Mouse (Mus musculus) heart, embryonic 15.5 days (tissue): ENCODE results near the gene Hcn3. TPM values are rescaled to one million over a fixed set of nuclear protein-coding genes. Genes with fewer than 3 reads are reported as not detected.

Experiments used
- ATAC-seq: fragments of 200-750 bp; cut with Nextera tagmentation; replicated peaks from 2 replicates; pipeline ENCODE4 v1.8.0; 2017; ENCODE audit warnings: low read depth, moderate TSS enrichment; ENCODE audit not compliant: insufficient number of reproducible peaks, insufficient read depth, low FRiP score
- H3K27ac ChIP-seq: fragments of 300-500 bp; sonication (generic); 2 replicates; pipeline ENCODE4 v1.5.1; 2015; ENCODE audit warnings: mild to moderate bottlenecking, inconsistent platforms
- H3K27me3 ChIP-seq: fragments of 300-500 bp; sonication (generic); 2 replicates; pipeline ENCODE4 v1.6.1; 2015; ENCODE audit warnings: inconsistent platforms
- H3K36me3 ChIP-seq: fragments of 300-500 bp; sonication (generic); 2 replicates; pipeline ENCODE4 v1.6.1; 2015; ENCODE audit warnings: mild to moderate bottlenecking, inconsistent platforms
- H3K4me1 ChIP-seq: fragments of 300-500 bp; sonication (generic); replicated peaks from 2 replicates; pipeline ENCODE4 v1.6.1; 2015; ENCODE audit warnings: inconsistent platforms
- H3K4me2 ChIP-seq: fragments of 300-500 bp; sonication (generic); 2 replicates; pipeline ENCODE4 v1.6.1; 2015; ENCODE audit warnings: inconsistent platforms, mild to moderate bottlenecking, moderate library complexity
- H3K4me3 ChIP-seq: fragments of 300-500 bp; sonication (generic); 2 replicates; pipeline ENCODE4 v1.5.1; 2015; ENCODE audit warnings: mild to moderate bottlenecking, inconsistent platforms
- H3K9ac ChIP-seq: fragments of 300-500 bp; sonication (generic); 2 replicates; pipeline ENCODE4 v1.6.1; 2015; ENCODE audit warnings: mild to moderate bottlenecking, inconsistent platforms
- H3K9me3 ChIP-seq: fragments of 300-500 bp; sonication (generic); replicated peaks from 2 replicates; pipeline ENCODE4 v1.6.1; 2016; ENCODE audit warnings: inconsistent platforms
- WGBS: fragments of 180-500 bp; shearing (Covaris S2); methylation state at CpG from one replicate; pipeline ENCODE4 v1.1.7; 2015; ENCODE audit warnings: mixed read lengths; 5-methylcytosine and 5-hydroxymethylcytosine counted together
- polyA plus RNA-seq: library from polyadenylated mRNA; unstranded; fragments of >200 nt; fragmentation: Nextera tagmentation; extraction: Ambion mirVana; gene quantifications from 2 replicates; pipeline ENCODE4 v1.2.1, GENCODE M21; 2015

Gene Hcn3
- polyA plus RNA-seq, 1 experiment from 2014 or later, result 0.52 TPM

DNA sequence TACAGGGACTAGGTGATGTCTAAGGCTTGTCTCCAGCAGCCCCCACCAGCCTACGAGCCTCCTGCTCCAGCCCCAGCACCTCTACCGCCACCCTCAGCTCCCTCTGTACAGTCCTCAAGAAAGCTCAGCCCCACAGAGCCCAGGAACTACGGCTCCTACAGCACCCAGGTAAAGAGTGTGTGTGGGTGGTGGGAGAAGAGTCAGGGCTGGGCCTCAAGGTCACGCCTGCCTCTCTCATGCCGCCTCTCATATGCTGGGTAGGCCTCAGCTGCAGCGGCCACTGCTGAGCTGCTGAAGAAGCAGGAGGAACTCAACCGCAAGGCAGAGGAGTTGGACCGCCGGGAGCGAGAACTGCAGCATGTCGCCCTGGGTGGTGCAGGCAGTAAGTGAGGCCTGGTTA is 19.1 kb upstream of the Hcn3 start:
- Histone ChIP-seq H3K9ac (no peak overlapping the region), H3K27ac (no peak overlapping the region), H3K27me3 (no peaks in the 10 kb centered on the region), H3K9me3 (no peaks in the 10 kb centered on the region), H3K36me3 (peaks cover 55% of the 10 kb centered on the region), H3K4me2 (peak overlapping the region; percentile 86; the same call in 1 of the 2 replicates), H3K4me1 (peaks cover 28% of the 10 kb centered on the region), H3K4me3 (no peak overlapping the region)
- 90% methylated on average over 11 of the region's 11 CpGs for WGBS
- ATAC-seq, result no peak

DNA sequence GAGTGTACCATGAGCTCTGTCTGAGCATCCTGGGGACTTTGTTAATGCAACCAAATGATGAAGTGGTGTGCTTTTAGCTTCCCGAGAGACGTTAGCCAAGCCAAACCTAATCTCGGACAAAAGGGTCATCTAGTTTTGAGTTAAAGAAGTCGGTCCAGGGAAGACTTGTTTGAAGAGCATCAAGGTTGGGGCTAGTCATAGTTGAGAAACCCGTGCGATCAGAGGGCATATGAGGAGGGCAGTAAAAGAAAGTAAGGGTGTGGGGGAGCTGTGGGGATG is 18.1 kb upstream of the Hcn3 start:
- Histone ChIP-seq H3K36me3 (peaks cover 65% of the 10 kb centered on the region), H3K4me2 (peak overlapping the region; percentile 86), H3K9ac (peak overlapping the region; percentile 77), H3K4me3 (peak overlapping the region; percentile 68), H3K4me1 (peaks cover 19% of the 10 kb centered on the region), H3K9me3 (no peaks in the 10 kb centered on the region), H3K27ac (peak overlapping the region; percentile 81), H3K27me3 (no peaks in the 10 kb centered on the region)
- WGBS, result 4% methylated on average over 6 of the region's 6 CpGs
- ATAC-seq, result no peak

DNA sequence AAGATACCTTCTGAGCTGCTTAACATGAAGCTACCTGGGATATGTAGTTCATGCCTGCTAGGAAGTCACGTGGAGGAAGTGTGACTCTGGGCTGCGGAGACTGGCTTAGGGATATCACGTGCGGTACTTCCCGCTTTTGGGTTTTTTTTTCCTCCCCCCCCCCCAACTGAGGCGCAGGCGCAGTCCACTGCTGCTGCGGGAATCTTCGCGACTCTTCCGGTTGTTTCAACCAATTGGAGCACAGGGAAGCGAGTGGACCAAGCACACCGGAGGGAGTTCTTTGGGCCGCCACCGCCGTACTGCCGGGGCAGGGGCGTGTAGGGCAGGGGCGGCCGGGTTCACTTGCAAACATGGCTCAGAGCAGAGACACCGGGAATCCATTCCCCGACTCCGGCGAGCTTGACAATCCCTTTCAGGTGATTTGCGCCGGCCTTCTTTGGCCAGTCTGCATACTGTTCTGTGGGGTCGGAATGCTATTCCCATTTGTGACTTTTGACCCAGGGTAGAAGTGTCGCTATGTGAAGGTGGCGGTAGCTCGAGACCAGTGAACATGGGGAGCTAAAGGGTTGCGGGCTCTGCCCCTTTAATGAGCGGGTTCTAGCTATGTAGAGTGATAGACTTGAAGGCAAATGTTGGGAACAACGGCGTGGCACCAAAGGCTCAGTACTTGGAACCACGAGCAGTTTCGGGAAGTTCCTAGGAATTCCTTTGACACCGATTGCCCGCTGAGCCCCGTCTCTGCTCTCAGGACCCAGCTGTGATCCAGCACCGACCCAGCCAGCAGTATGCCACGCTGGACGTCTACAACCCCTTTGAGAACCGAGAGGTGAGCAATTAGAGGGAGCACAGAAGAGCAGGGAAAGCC is 17.5 kb upstream of the Hcn3 start, which contains the start of gene Scamp3:
Scamp3 (plus strand) TSS at position 232 of the 865 bp plus-strand sequence.
- no peaks in the 10 kb centered on the region for H3K27me3 ChIP-seq
- H3K4me3 ChIP-seq, result peak within 1 kb of the TSS; percentile 68
- peak within 1 kb of the TSS; percentile 81 for H3K27ac ChIP-seq
- no peaks in the 10 kb centered on the region for H3K9me3 ChIP-seq
- ATAC-seq, result peak; percentile 93
- peaks cover 16% of the 10 kb centered on the region for H3K4me1 ChIP-seq
- H3K36me3 ChIP-seq, result peaks cover 71% of the 10 kb centered on the region
- H3K4me2 ChIP-seq, result peak within 1 kb of the TSS; percentile 86
- WGBS, result 0% methylated on average over 43 of the region's 43 CpGs
- peak within 1 kb of the TSS; percentile 77 for H3K9ac ChIP-seq

DNA sequence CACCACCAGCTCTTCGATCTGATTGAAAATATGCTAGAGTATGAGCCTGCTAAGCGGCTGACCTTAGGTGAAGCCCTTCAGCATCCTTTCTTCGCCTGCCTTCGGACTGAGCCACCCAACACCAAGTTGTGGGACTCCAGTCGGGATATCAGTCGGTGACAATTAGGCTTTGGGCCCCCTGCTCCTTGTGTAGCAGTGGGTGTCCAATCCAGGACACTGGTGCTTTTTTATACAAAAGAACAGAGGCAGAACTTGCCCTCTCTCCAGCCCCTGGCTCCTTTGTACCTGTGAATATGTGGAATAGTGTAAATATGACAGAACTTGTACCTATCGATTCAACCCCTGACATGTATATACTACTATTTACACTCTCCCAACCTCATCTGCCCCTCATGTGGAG is 16.4 kb upstream of the Hcn3 start:
- 81% methylated on average over 7 of the region's 7 CpGs for WGBS

DNA sequence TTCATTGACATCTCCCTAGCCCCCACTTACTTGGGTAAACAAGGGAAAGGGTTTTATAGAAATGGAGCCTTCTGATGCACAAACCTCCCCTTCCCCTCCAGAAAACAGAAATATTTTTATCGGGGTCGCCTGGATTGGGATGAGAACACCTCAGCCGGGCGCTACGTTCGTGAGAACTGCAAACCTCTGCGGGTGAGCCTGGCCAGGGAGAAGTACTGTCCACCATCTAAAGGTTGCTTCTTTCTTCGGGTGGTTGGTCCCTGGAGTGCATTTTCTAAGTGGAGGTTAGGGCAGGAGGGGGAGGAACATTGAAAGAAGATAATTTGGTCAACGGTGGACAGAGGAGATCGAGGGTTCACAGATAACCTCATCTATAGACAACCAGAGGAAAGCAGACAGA is 15.5 kb upstream of the Hcn3 start:
- H3K4me3 ChIP-seq, result no peak overlapping the region
- H3K9me3 ChIP-seq, result no peaks in the 10 kb centered on the region
- no peak overlapping the region for H3K27ac ChIP-seq
- peaks cover 71% of the 10 kb centered on the region for H3K36me3 ChIP-seq
- WGBS, result 86% methylated on average over 10 of the region's 10 CpGs
- H3K9ac ChIP-seq, result no peak overlapping the region
- no peaks in the 10 kb centered on the region for H3K27me3 ChIP-seq
- H3K4me2 ChIP-seq, result no peak overlapping the region
- no peak for ATAC-seq
- peaks cover 16% of the 10 kb centered on the region for H3K4me1 ChIP-seq

More for the DNA sequence above, 16.4 kb upstream of the Hcn3 start:
- no peaks in the 10 kb centered on the region for H3K9me3 ChIP-seq
- H3K27ac ChIP-seq, result no peak overlapping the region
- no peak overlapping the region for H3K4me3 ChIP-seq
- H3K9ac ChIP-seq, result no peak overlapping the region
- no peak for ATAC-seq
- no peaks in the 10 kb centered on the region for H3K27me3 ChIP-seq
- H3K4me1 ChIP-seq, result peaks cover 16% of the 10 kb centered on the region
- peaks cover 72% of the 10 kb centered on the region for H3K36me3 ChIP-seq
- no peak overlapping the region for H3K4me2 ChIP-seq

DNA sequence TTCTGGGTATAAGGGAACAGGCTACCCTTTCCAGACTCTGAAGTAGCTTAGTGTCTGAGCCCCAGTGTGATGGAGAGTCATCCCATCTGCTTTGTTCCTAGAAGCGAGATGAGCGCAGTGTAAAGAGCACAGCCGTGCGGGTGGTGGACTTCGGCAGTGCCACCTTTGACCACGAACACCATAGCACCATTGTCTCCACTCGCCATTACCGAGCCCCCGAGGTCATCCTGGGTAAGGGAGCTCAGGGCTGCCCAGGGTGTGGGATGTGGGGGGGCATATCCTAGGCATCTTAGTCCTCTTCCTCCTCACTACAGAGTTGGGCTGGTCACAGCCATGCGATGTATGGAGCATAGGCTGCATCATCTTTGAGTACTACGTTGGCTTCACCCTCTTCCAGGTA is 14.8 kb upstream of the Hcn3 start:
- H3K4me2 ChIP-seq, result no peak overlapping the region
- H3K4me1 ChIP-seq, result peaks cover 16% of the 10 kb centered on the region
- no peak overlapping the region for H3K4me3 ChIP-seq
- 93% methylated on average over 11 of the region's 11 CpGs for WGBS
- H3K27me3 ChIP-seq, result no peaks in the 10 kb centered on the region
- H3K9ac ChIP-seq, result no peak overlapping the region
- peaks cover 72% of the 10 kb centered on the region for H3K36me3 ChIP-seq
- H3K27ac ChIP-seq, result no peak overlapping the region
- H3K9me3 ChIP-seq, result no peaks in the 10 kb centered on the region
- ATAC-seq, result no peak

DNA sequence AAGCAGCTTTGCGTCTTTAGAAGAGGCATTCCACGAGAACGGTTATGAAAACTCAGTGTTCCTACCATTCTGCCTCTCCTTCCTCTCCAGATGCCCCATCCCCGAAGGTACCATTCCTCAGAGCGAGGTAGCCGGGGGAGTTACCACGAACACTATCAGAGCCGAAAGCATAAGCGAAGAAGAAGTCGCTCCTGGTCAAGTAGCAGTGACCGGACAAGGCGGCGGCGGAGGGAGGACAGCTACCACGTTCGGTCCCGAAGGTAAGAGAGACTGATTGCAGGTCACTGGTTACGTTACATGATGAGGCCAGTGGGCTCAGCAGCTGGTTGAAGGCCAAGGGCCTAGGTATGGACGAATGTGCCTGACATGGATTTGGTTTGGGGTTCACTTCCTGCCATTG is 6.9 kb upstream of the Hcn3 start:
- WGBS, result 90% methylated on average over 19 of the region's 19 CpGs
- H3K27ac ChIP-seq, result no peak overlapping the region
- no peak for ATAC-seq
- peaks cover 51% of the 10 kb centered on the region for H3K36me3 ChIP-seq
- H3K9me3 ChIP-seq, result no peaks in the 10 kb centered on the region
- H3K27me3 ChIP-seq, result no peaks in the 10 kb centered on the region
- H3K9ac ChIP-seq, result no peak overlapping the region
- H3K4me1 ChIP-seq, result peaks cover 23% of the 10 kb centered on the region
- no peak overlapping the region for H3K4me2 ChIP-seq
- no peak overlapping the region for H3K4me3 ChIP-seq

DNA sequence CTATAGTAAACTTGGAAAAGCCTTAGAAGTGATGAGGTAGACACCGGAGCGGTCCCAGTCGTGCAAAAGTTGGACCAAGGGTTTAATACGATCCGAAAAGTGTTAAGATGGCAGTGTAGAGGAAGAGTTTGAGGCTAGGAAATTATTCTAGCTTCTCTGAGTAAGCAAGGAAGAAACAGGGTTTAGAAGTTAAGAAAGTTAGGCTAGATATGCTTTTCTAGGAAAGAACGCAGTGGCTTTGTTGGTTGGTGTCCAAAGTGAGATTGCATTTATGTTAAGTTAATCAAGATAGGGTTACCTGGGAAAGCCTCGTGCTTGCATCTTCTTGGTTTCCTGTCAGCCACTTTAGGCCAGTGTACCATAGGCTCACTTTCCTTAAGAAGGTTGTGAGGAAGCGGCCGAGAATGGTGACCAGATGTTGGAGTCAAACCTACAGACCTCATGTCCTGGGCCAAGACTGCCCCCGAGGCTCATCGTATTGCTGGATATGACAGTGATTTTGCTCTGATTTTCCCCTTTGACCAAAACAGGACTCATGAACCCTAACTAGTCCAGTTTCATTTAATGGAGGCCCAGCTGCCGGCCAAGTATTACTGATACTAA is 5.4 kb upstream of the Hcn3 start:
- H3K9ac ChIP-seq, result peak overlapping the region; percentile 95
- H3K9me3 ChIP-seq, result no peaks in the 10 kb centered on the region
- H3K4me2 ChIP-seq, result peak overlapping the region; percentile 74
- H3K27ac ChIP-seq, result peak overlapping the region; percentile 98
- H3K36me3 ChIP-seq, result peaks cover 37% of the 10 kb centered on the region
- ATAC-seq, result no peak
- WGBS, result 17% methylated on average over 12 of the region's 12 CpGs
- peak overlapping the region; percentile 94 for H3K4me3 ChIP-seq
- no peaks in the 10 kb centered on the region for H3K27me3 ChIP-seq
- peaks cover 24% of the 10 kb centered on the region for H3K4me1 ChIP-seq

DNA sequence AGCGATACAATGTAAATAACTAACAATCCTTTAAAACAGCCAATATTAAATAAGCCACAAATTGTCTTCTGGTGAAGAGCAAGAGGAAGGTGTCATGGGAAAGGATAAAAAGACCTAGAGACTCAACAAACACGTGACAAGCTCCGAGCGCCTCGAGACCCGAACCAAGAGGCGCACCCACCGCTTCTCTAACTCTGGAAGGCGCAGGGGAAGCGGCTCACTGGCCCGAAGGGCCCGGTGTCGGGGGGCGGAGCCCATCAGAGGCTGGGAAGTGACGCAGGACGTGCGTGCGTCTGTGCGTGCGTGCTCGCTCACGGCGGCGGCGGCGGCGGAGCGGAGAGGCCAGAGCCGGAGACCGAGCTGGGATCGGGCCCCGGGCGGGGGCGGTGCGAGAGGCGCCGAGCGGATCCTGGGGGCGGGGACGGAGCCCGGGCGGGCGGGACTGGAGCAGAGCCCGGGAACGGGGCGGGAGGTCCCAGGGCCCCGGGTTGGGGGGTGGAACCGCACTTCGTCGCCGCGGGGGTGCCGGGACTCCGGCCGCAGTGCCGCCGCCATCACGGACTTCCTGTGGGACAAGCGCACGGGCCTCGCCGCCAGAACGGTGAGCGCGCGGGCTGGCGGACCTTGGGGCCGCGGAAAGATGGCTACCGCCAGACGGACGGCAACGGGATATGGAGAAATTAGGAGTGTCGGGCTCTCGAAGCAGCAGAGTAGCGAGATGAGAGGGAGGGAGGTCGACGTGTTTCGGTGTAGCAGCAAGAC is 4.7 kb upstream of the Hcn3 start, which contains the start of gene Clk2:
Clk2 (plus strand) TSS at position 290 of the 762 bp plus-strand sequence.
- H3K36me3 ChIP-seq, result peaks cover 30% of the 10 kb centered on the region
- H3K9me3 ChIP-seq, result no peaks in the 10 kb centered on the region
- ATAC-seq, result peak; percentile 95
- peak within 1 kb of the TSS; percentile 98 for H3K27ac ChIP-seq
- peaks cover 4% of the 10 kb centered on the region for H3K27me3 ChIP-seq
- H3K4me1 ChIP-seq, result peaks cover 30% of the 10 kb centered on the region
- peak within 1 kb of the TSS; percentile 74 for H3K4me2 ChIP-seq
- under 1% methylated on average over 78 of the region's 79 CpGs for WGBS
- peak within 1 kb of the TSS; percentile 94 for H3K4me3 ChIP-seq
- H3K9ac ChIP-seq, result peak within 1 kb of the TSS; percentile 95

DNA sequence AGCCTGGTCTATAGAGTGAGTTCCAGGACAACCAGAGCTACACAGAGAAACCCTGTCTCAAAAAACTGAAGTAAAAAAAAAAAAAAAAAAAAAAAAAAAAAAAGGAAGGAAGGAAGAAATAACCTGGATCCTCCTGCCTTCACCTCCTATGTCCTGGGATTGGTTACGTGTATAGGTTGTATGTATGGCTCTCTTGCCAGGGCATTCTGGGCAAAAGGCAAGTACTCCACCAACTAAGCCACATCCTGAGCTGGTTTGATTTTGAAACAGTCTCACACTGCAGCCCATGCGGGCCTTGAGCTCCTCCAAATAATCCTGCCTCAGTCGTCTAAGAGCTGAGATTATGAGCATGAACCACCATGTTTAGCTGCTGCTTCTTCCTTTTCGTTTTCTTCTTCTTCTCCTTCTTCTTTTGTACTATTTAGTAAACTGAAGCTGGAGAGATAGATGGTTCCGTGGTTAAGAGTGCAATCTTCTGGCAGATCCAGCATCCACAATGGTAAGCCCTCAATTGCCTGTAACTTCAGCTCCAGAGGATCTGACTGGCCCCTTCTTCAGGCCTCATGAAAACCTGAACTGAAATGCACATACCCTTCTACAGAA is 3.7 kb upstream of the Hcn3 start:
- ATAC-seq, result no peak
- peak overlapping the region; percentile 95 for H3K9ac ChIP-seq
- WGBS, result 68% methylated on average over 5 of the region's 5 CpGs

DNA sequence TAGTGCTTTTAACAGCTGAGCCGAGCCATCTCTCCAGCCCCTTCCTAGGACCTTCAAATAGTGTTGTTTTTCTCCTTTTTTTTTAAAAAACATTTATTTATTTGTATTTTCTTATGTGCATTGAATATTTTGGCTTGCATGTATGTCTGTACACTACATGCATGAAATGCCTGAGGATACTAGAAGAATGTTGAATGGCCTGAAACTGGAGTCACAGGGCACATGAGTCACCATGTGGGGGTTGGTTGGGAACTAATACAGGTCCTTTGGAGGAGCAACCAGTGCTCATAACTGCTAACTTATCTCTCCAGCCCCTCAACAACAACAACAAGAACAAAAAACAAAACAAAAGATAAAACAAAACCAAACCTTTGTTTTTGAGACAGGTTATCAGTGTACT is 3.1 kb upstream of the Hcn3 start:
- no peak overlapping the region for H3K4me3 ChIP-seq
- no peaks in the 10 kb centered on the region for H3K9me3 ChIP-seq
- H3K27ac ChIP-seq, result no peak overlapping the region
- H3K36me3 ChIP-seq, result peaks cover 15% of the 10 kb centered on the region
- H3K4me1 ChIP-seq, result peaks cover 39% of the 10 kb centered on the region
- ATAC-seq, result no peak
- no peak overlapping the region for H3K4me2 ChIP-seq
- H3K27me3 ChIP-seq, result peaks cover 18% of the 10 kb centered on the region
- 75% methylated on average over 1 of the region's 1 CpGs for WGBS
- no peak overlapping the region for H3K9ac ChIP-seq

More for the DNA sequence above, 3.7 kb upstream of the Hcn3 start:
- Histone ChIP-seq H3K36me3 (peaks cover 21% of the 10 kb centered on the region), H3K9me3 (no peaks in the 10 kb centered on the region), H3K4me3 (peak overlapping the region; percentile 94), H3K4me1 (peaks cover 39% of the 10 kb centered on the region), H3K27ac (0 out of 2 replicates have a peak overlapping the region, but pooled peaks have one; percentile 98), H3K27me3 (peaks cover 12% of the 10 kb centered on the region), H3K4me2 (peak overlapping the region; percentile 74)
